Mouse (Mus musculus) left cerebral cortex, adult 18-20 months (tissue): ENCODE measurements around the gene Map2k6. TPM values are rescaled to one million over a fixed set of nuclear protein-coding genes. Genes with fewer than 3 reads are reported as not detected.

Source experiments
- DNase-seq, 2 experiments: peaks; one replicate each; pipeline ENCODE4 v3.0.0; 2021 to 2022; ENCODE audit warnings: low spot score in 2 of 2, mixed read lengths in 1 of 2
- total RNA-seq, 2 experiments: library from RNA; stranded (reverse); gene quantifications; 2 replicates each; pipeline ENCODE4 v1.2.3; 2021

The Map2k6 gene
- total RNA-seq, 2 experiments from 2014 or later, result 22.0 to 23.2 TPM

DNA sequence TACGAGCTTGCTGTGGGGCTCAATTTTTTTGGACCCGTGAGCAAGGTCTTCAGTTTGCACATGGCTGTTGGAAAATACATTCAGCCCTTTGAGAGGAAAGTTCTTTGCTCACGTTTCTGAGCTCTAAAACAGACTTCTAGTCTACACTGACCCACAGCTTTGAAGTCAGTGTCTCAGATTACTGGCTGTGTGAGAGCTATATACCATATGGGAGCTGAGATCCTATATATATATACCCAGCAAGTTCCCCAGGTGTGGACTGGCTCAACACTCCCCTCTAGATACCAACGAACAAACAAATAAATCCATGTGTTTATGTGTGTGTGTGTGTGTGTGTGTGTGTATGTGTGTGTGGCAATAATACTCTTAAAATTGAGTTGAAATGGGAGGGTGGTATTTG lies 83.7 kb downstream of the Map2k6 start:
- no peak for DNase-seq

DNA sequence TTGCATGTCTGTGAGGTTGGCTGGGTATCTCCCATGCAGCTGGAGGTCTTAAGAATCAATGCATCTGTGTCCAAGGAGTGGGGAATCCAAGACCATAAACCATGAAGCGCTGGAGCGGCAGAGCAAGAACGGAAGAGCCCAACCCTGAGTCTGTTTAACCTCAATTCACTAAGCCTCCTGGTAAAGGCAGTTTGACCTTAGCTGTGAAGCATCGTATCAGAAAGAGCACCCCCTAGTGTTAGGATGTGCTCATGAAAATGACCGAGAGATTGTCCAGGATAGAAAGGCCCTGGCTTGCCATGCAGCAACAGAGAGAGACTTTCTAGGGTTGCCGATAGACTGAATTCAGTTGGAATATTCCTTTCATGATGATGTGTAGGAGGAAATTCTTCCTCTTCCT lies 84.2 kb downstream of the Map2k6 start:
- peak in 1 of 2 experiments; percentile 36 for DNase-seq

DNA sequence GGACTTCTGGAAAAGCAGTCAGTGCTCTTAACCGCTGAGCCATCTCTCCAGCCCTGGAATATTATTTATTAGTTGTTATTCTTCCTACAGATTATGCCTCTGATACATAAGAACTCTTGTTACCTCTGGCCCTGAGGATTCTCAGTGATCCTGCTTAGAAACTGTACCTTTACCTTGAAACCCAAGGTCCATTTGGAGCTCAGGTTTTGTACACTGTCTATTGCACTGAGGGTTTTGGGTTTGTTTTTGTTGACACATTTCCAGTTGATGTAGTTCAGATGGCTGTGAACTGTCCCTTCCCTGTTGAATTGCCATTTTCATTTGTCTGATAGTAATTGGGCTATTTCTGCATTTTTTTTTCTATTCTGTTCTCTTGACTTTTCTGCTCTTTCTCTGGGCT lies 85.5 kb downstream of the Map2k6 start:
- DNase-seq, result no peak

DNA sequence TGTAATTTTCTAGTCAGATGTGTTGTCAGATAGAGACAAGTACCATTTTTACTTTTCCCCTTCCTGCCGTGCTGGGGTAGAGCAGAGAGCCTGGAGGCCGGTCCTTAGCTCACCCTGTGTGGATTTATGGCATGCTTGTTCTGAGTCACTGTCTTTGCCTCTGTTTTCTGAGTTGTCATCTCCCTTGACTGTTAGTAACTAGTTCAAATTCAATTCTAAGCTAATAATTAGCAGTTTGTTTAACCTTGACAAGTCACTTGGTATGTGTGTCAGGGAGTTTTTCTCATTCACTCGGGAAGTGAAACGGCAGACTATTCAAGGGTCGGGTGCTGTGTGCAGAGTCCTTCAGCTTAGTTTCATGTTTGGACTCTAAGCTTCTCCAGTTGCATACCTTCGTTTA lies 86.2 kb downstream of the Map2k6 start:
- no peak for DNase-seq

DNA sequence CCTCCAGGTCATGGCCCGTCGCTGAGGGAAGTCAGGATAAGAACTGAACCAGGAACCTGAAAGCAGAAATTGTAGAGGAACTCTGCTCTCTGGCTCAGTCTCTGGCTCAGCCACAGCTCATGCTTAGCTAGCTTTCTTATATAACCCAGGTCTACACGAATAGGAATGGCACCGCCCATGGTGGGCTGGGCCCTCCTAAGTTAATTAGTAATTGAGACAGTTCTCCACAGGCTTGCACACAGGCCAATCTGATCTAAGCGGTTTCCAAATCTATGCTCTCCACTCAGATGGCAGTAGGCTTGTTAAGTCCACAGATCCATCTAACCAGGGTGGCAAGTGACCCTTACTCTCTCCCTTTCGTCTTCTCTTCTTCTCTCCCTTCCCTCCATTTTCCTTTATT lies 88.9 kb downstream of the Map2k6 start:
- DNase-seq, result no peak

DNA sequence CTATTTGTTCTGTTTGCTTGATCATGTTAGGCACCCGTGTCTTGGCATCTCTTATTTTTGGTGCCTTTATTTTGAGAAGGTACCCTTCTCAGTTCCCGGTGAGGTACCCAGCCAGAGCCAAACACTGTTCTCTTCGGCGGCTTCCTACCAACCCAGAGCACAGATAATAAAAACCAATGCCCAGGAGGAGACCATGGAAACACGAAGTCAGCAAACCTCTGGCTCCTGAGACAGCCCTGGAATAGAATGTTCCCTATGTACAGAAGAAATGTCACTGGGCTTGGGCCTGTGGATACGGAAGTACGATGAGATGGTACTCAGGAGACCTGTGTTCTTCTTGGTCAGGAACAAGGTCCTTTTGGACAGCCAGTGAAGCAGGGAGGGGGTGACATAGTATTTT lies 89.4 kb downstream of the Map2k6 start:
- DNase-seq, result no peak

DNA sequence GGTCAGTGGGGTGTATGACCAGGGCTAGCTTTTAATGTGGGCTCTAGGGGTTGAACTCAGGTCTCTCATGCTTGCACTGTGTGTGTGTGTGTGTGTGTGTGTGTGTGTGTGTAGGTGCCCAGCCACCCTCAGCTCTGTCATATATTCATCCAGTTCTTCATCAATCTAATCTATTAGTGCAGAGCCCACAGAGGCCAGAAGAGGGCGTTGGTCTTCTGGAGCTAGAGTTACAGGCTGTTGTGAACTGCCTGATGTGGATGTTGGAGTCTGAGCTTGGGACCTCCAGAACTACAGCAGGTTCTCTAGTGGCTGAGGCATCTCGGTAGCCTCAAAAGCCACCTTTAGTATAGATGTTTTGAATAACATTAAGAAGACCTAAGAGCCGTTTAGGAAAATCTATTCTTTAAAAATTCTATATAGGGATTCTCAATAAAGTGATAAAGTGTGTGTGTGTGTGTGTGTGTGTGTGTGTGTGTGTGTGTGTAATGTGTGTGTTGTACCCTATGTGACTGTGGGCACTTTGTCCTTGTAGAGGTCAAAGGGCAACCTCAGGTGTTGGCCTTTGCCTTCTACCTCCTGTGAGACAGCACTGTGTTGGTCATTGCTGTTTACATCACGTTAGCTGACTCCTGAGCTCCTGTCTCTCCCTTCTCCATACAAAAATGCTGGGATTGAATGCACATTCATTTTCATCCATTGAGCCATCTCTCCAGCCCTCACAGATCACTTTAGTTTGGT lies 96.6 kb downstream of the Map2k6 start:
- no peak for DNase-seq

DNA sequence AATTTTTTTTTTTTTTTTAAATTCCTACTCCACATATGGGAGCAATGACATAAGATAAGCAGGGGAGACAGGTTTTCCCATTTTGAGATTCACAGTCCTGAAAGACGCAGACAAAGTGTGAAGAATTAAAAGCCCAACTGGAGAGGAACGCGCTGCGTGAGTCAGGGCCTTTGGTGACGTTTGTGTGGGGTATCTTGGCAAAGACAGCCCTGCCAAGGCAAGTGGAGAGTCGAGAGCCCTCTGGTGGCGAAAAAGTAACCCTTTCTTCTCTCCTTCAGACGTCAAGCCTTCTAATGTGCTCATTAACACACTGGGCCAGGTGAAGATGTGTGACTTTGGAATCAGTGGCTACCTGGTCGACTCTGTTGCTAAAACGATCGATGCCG lies 97.1 kb downstream of the Map2k6 start:
- peak; percentile 78 for DNase-seq

DNA sequence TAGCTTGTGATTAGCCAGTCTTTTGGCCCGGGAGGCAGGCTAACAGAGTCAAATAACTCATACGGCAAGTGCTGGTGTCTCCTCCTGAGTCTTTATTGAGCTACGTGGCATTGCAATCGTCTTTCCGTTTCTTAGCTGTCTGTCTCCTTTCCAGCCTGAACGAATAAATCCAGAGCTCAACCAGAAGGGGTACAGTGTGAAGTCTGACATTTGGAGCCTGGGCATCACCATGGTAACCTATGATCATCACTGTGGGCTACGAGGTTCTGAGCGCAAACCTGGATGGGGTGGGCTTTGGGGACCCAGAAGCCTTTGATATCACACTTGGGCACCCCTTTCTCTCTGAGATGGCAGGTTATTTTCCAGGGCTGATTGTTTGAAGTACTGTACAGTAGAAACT lies 98.8 kb downstream of the Map2k6 start:
- DNase-seq, result no peak

DNA sequence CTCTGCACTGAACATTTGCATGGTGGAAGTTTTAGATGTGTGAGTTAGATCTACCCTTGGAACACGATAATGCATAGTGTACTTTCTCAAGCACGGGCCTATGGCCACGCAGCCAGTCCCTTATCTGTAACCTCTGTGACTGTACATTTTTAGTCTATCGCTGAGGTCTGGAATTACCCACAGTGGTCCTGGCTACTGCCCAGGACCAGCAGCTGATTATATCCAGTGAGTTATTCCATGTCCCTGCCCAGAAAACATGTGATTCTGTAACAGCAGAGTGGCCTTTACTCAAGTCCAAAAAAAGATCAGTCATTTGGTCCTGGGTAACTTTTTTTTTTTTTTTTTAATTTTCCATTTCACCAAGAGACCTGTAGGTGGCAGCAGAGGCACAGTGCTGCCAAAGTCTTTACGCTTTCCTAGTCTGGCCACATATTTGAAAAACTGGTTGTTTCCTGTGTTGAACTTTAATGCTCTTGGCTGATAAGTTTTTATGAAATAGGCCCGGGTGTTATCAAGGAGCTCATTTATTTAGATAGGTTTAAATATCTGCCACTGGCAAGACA lies 99.8 kb downstream of the Map2k6 start:
- DNase-seq, result peak in 1 of 2 experiments; percentile 47

DNA sequence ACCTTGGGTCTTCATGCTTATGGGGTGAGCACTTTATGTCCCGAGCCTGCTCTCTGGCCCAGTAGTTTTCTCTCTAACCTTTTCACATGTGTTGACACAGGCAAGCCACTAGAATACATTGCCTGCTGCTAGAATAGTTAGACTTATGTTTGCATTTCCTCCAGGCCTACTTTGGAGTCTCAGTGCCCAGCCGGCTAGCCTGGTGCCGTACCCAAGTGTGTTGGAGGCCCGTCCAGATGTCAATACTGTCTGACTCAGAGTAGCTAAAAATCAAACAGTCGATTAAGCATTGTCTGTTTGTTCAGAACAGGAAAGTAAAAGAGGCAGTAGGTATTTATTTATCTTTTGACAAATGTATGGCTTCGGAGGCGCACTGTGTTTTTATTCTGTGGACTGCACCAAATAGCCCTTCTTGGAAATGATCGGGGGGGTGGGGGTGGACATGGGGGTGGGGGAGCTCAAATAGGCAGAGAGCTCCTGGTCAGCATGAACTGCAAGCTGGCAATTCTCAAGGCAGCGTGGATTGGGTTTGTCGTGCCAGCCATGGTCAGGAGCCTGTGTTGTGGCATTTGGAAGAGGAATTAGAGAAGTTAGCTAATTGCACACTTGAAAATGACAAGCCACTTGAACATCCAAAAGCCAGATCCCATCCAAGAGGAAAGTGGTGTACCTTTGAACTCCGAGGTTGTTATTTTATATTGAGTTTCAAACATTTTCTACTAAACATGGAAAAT lies 104.2 kb downstream of the Map2k6 start:
- no peak for DNase-seq

DNA sequence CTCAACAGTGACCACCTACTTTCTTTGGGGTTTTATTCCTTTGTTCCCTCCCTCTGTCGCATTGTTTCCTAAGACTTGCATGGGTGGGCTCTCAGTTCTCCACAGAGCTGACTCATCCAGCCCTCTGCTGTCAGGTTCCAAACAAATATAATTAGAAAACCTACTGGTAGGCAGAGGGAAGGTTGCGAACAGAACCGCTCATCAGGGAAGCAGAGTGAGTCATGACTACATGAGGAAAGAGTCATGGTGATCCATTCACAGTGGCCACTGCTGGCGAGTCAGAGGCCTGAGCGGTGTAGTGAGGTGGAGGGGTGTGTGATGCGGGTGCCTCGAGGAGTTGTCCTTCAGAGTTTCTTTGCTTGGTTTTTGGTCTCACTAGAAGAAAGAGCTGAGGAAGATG lies 112.5 kb downstream of the Map2k6 start:
- DNase-seq, result peak; percentile 36 to 47

DNA sequence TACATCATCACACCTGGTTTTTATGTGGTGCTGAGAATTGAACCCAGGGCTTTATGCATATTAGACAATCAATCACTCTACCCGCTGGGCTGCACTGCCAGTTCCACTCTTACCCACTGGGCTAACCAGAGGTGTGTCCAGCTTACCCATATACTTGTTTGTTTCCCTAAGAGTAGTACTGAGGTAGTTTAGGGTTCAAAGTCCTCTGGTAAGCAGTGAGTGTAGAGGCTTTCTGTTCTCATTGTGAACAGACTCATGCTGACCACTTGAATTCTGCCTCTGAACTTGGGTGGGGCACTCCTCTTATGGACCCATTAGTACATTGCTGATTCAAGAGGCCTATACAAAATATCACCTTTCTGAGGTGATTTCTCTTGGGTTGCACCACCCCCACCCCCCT lies 119.7 kb downstream of the Map2k6 start:
- no peak for DNase-seq

DNA sequence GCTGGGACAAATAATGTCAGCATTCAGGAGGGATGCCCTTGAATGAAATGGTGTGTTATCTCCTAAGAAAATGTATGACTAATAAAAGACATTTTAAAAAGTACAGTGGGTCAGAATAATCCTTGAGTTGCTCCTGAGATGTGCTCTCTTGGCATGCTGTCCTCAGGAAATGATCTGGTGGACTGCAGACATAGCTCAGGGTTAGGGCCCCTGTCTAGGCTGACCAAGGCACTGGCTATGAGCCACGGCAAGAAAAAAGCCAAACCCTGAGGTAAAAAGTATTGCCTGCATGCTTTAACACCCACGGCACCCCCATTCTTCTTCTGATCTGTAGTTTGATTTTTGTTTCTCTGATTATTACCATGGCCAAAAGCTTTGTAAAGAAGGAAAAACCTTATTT lies 124.0 kb downstream of the Map2k6 start:
- DNase-seq, result no peak

DNA sequence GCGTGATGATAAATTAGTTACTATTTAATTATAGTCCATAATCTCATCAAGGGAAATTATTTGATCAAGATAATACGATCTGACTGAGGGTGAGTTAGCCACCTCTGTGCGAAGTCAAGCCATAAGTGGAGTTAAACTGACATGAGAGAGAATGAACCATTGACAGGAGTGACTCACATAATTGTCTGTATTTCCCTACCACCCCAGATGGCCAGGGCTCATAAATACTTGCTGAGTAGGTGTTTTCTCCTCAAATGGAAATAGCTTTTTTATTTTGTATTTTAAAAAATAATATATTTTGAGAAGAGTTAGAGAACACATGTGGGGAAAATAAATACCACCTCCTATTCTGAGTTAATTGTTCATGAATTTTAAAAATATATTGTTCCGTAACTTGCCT lies 127.2 kb downstream of the Map2k6 start:
- no peak for DNase-seq

DNA sequence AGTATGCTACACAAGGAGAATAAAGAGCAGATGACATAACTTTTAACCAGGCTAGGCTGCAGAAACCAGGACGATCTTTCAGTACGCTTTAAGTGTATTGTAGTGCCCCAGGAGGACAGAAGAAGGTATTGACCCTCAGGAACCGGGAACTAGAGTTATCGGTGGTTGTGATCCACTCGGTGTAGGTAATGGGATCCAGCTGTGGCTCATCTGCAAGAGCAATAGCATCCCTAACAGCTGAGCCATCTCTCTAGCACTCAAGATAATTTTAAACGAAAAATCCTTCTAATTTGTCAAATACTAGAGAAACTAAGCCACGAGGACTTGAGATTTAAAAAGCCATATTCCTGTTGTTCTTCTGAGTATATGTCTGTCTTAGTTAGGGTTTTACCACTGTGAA lies 132.2 kb downstream of the Map2k6 start:
- DNase-seq, result no peak

DNA sequence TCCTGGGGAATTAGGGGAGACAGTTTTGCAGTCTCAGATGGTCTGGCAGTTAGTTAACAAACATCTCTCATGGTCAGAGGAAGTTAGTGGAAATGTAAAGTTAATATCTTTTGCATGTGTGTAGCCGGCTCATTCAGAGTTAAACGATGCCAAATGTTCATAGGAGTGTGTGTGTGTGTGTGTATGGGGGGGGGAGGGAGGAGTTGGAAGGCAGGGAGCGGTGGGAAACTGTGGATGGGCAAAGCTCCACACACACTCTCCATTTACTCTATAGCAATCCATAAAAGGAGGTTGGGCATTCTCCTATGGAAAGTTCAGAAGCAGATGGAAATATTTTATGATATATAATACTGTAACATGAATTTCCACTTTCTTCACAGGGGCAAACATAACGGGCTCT lies 135.9 kb downstream of the Map2k6 start:
- DNase-seq, result no peak

DNA sequence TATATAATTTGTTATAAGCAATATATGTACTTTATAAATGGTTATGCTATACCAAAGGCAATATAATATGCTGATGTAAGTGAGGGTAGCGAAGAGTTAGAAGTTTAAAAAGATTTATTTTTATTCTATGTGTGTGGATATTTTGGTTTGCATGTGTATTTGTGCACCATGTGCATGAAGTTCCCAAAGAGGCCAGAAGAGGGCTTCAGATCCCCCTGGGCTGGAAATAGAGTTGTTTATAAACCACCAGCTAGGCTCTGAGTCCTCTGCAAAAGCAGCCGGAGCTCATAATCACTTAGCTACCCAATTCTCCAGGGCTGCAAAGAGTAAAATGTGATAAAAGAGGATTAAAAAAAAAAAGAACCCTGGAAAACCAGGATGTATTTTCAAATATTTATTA lies 137.6 kb downstream of the Map2k6 start:
- no peak for DNase-seq

DNA sequence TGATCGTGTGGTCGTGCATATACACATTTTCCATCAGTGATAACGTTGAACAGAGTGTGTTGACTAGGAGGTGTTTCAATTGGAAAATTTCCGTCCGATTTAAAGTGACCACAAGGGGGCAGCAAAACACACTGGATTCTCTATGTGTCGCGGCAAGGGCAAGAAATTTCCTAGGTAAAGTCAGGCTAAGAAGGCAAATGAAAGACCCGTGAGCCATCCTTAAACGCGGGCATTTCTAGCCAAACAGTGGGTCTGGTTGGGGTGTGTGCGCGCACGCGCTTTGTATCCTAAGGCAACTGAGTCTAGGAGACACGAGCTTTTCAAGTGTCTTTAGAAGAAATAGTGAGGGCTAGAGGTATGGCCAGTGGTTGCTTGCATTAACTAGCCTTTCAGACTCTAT lies 138.7 kb downstream of the Map2k6 start:
- peak; percentile 81 to 84 for DNase-seq

DNA sequence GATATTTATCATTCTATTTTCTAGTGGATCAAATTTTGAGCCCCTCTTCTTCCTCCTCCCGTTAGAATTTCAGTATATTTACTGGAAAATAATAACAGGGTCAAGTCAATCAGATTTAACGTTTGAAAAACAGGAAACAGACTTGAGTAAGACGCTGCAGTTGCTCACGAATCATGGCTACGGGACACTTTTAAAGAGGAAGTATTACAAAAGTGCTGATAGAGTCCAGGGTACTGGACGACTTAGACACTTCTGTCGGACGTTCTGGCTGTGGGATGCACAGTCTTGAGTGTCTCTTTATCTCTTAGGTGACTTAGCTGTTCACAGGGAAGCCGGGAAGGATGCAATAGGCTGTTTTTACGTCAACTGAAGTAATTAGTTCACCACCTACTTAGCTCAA lies 139.3 kb downstream of the Map2k6 start:
- DNase-seq, result no peak

DNA sequence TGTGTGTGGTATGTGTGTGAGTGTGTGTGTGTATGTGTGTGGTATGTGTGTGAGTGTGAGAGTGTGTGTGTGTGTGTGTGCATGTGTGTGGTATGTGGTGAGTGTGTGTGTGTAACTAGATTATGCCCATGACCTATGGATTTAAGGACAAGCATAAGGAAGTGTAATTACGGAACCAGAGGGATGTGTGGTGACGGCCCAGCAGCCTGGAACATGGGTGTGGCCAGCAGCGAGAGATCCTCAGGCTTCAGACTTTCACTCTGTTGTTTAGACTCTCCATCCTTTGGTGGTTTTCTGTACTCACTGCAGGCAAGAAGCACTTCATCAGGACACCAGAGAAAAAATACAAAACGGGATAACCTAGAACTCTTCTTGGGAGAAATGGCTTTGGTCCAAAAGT lies 143.0 kb downstream of the Map2k6 start:
- no peak for DNase-seq

DNA sequence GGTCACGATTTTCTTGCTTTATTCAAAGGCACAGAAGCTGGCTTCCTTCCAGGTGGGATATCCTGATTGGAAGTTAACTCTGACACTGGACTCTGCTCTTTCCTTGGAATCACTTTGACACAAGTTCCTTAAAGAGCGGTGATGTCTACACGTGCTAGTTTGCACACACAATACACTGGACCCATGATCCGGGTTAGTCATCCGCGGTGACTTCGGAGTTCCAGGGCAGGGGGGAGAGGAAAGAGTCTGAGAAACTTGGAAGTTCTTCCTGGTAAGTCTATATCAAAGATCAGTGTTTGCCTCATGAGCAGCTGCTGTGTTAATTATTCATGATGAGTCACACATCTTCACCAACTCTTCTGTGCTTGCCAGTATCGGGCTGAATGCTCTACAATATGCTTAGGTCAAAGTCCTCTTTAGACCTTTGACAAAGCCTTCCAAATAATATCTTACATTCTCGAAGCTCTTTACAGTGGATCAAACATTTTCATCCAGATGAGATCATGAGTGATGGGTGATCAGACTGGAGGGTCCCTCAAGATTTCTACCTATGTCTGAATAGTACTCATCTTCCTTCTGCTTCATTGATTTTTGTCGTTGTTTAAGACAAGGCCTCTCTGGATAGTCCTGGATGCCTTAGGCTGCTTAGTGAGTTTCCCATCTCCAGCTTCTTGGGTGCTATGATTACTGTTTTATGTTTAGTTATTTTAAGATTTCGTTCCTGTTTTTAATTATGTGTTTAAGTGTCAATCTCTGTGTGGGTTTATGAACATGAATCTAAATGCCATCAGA lies 145.7 kb downstream of the Map2k6 start:
- DNase-seq, result no peak
